Mouse (Mus musculus): ENCODE measurements around the gene Zbtb8os. TPM values are rescaled to one million over a fixed set of nuclear protein-coding genes. Genes with fewer than 3 reads are reported as not detected.

The Zbtb8os gene
- polyA plus RNA-seq, 1 experiment from 2014 or later: 18.3 TPM

DNA sequence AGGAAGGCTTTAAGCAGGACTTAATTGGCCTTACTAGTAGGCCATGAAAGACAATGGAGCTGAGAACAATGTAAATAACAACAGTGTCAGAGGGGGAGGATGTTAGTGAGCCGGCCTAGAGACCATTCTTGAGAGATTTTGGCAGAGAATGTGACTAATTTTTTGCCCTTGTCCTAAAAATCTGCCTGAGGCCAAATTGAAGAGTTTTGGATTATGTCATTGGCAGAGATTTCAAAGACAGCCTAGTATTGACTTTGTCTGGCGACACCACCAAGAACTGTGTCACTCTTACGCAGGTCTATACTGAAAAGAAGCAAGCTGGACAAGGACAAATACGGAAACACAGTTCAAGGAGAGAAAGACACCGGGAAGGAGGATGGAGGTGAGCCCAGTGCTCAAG lies 27.3 kb downstream of the Zbtb8os start:
- no peak overlapping the region for H3K27ac ChIP-seq (replicated peaks)
- 77% methylated on average over 5 of the region's 5 CpGs for WGBS
- no peaks in the 10 kb centered on the region for H3K9me3 ChIP-seq (replicated peaks)

DNA sequence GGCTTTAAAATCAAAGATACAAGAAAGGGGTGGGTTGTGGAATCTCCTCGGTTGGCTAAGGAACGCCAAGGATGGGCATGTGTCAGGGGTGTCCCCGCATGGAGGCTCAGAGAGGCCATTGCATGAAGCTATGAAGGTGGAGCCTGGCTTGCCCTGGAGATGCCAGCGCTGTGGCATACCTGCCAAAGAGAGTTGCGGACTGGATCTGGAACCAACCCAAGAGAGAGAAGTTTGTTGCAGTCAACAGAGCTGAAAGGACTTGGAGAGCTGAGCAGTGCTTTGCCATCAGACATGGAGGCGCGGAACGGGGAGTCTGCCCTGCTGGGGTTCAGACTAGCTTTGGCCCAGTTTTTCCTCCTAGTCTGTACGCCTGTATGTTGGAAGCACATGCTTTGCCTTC lies 28.0 kb downstream of the Zbtb8os start:
- H3K27me3 ChIP-seq (replicated peaks): no peaks in the 10 kb centered on the region

More for the DNA sequence above, 27.3 kb downstream of the Zbtb8os start:
- H3K4me3 ChIP-seq (replicated peaks): no peak overlapping the region
- peaks cover 26% of the 10 kb centered on the region for H3K36me3 ChIP-seq
- no peak overlapping the region for H3K4me2 ChIP-seq
- ATAC-seq (ENCODE audit: low FRiP score): no peak
- H3K4me1 ChIP-seq: no peaks in the 10 kb centered on the region
- no peaks in the 10 kb centered on the region for H3K27me3 ChIP-seq (replicated peaks)
- no peak overlapping the region for H3K9ac ChIP-seq (replicated peaks)

DNA sequence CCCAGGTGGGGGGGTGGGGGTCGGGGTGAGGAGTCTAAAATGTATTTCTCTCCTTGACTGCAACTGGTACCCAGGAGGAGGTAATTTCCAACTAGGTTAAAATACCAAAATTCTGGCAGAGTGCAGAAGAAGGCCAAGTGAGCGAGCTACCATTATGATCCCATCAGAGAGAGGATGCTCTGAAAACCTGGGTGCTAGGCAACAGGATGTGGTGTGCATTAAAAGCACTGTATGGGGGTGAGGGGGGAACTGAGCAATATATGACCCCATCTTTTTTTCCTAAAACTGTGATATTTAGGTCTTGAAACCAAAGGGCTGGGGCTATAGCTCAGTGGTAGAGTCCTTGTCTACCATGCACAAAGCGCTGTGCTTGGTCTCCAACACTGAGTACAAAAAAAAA lies 28.9 kb downstream of the Zbtb8os start:
- H3K9ac ChIP-seq (replicated peaks): no peak overlapping the region
- no peak overlapping the region for H3K27ac ChIP-seq (replicated peaks)
- H3K4me1 ChIP-seq: no peaks in the 10 kb centered on the region
- no peak overlapping the region for H3K4me3 ChIP-seq (replicated peaks)
- no peak overlapping the region for H3K4me2 ChIP-seq
- peaks cover 23% of the 10 kb centered on the region for H3K36me3 ChIP-seq
- 85% methylated on average over 3 of the region's 3 CpGs for WGBS
- H3K27me3 ChIP-seq (replicated peaks): no peaks in the 10 kb centered on the region
- no peak for ATAC-seq (ENCODE audit: low FRiP score)
- no peaks in the 10 kb centered on the region for H3K9me3 ChIP-seq (replicated peaks)

More for the DNA sequence above, 28.0 kb downstream of the Zbtb8os start:
- no peak for ATAC-seq (ENCODE audit: low FRiP score)
- no peaks in the 10 kb centered on the region for H3K9me3 ChIP-seq (replicated peaks)
- no peak overlapping the region for H3K4me2 ChIP-seq
- H3K27ac ChIP-seq (replicated peaks): no peak overlapping the region
- WGBS: 96% methylated on average over 9 of the region's 9 CpGs
- H3K9ac ChIP-seq (replicated peaks): no peak overlapping the region
- H3K36me3 ChIP-seq: peaks cover 22% of the 10 kb centered on the region
- no peak overlapping the region for H3K4me3 ChIP-seq (replicated peaks)
- H3K4me1 ChIP-seq: no peaks in the 10 kb centered on the region

DNA sequence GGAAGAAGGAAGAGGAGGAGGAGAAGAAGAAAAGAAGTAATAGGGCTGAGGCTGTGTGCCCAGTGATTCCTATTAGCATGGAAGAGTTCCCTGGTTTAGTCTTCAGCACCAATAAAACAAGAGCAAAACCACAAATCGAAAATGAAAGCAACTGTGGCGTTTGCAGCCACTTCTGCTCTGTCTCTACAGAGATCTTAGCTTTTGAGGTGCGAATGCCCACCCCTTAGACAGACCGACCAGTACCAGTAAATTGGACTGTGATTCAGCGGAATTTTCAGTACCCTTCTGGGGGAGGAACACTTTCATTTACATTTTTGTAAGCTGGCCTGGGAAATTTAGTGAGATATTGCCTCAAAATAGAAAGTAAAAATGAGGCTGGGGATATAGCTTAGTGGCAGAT lies 29.7 kb downstream of the Zbtb8os start:
- WGBS: 87% methylated on average over 5 of the region's 5 CpGs
- no peak for ATAC-seq (ENCODE audit: low FRiP score)
- H3K36me3 ChIP-seq: peaks cover 15% of the 10 kb centered on the region
- no peak overlapping the region for H3K4me3 ChIP-seq (replicated peaks)
- no peaks in the 10 kb centered on the region for H3K9me3 ChIP-seq (replicated peaks)
- no peak overlapping the region for H3K4me2 ChIP-seq
- H3K9ac ChIP-seq (replicated peaks): no peak overlapping the region
- H3K27ac ChIP-seq (replicated peaks): no peak overlapping the region
- H3K4me1 ChIP-seq: no peaks in the 10 kb centered on the region
- H3K27me3 ChIP-seq (replicated peaks): no peaks in the 10 kb centered on the region

DNA sequence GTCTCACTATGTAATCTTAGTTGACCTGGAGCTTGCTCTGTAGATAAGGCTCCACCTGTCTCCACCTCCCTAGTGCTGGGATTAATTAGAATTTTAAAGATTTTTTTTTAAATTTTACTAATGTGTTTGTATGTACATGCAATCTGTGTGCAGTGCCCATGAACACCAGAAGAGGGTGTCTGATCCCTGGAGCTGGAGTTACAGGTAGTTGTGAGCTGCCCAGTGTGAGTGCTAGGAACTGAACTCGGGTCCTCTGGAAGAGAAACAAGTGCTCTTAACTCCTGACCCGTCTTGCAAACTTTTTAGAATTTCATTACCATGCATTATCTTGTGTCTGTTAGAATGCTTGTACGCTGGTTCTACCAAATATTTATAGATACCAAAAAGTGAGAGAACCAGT lies 35.9 kb downstream of the Zbtb8os start:
- Histone ChIP-seq H3K4me2 (no peak overlapping the region), H3K27ac (replicated peaks) (no peak overlapping the region), H3K9me3 (replicated peaks) (no peaks in the 10 kb centered on the region), H3K36me3 (peaks cover 10% of the 10 kb centered on the region), H3K4me3 (replicated peaks) (no peak overlapping the region), H3K9ac (replicated peaks) (no peak overlapping the region), H3K27me3 (replicated peaks) (no peaks in the 10 kb centered on the region), H3K4me1 (peaks cover 19% of the 10 kb centered on the region)
- no peak for ATAC-seq (ENCODE audit: low FRiP score)
- 92% methylated on average over 3 of the region's 3 CpGs for WGBS

DNA sequence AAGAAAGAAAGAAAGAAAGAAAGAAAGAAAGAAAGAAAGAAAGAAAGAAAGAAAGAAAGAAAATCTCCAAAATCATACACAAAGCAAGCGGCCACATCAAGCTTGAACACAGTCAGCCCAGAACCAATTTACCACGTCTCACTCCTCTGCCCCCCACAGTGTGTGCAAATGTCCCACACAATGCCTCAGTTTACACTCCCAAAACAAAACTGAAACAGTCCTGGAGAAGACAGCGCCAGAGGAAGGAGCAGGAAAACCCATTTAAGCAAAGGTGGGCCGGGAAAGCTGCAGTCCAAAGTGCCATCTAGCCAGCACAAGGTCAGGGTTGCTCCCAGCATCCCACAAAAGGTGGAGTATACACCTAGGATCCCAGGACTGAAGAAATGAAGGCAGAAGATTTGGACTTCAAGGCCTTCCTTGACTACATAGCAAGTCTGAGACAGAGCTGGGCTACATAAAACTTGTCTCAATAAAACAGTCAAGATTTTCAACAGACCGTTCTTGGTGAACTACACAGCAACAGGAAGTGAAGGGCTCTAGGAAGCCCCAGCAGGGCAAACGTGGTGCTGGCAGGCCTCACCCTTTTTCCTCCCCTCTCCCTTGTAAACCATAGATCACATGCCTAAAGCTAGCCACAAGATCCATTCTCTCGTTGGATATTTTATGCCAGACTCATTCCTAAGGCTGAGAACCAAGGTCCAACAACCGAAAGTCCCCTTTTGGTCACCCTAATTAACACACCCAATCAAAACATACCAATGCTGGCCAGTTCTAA lies 37.9 kb downstream of the Zbtb8os start:
- Histone ChIP-seq H3K4me2 (no peak overlapping the region), H3K27ac (replicated peaks) (no peak overlapping the region), H3K4me3 (replicated peaks) (no peak overlapping the region), H3K27me3 (replicated peaks) (no peaks in the 10 kb centered on the region), H3K9me3 (replicated peaks) (no peaks in the 10 kb centered on the region), H3K4me1 (peaks cover 28% of the 10 kb centered on the region), H3K36me3 (0 out of 2 replicates have a peak, but pooled peaks cover 4% of the 10 kb centered on the region), H3K9ac (replicated peaks) (no peak overlapping the region)
- no peak for ATAC-seq (ENCODE audit: low FRiP score)
- WGBS: 41% methylated on average over 8 of the region's 8 CpGs

DNA sequence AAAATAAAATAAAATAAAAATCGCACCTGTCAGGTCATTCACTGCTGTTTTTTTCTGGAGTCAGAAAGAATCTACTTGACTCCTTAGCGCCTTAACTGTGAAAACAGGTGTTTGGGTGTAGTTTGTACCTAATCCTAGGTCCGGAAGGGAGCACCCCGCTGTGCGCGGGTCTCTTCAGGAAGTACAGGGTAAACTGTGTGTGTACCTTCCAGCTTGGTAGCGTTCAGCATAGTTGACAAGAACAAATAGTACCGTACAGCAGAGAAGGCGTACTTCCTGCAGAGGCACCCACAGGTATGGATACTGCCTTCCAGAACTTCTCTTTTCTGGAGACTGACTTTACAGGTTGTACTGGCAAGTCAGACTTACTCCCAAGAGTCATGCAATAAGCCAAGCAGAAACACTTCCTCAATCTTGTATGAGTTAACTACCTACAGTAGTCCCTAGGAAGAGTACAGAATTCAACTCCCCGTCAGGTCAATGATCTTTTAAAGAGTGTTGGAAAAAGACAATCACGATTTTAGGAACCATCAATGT lies 38.8 kb downstream of the Zbtb8os start:
- no peak overlapping the region for H3K9ac ChIP-seq (replicated peaks)
- no peak for ATAC-seq (ENCODE audit: low FRiP score)
- no peak overlapping the region for H3K4me2 ChIP-seq
- H3K4me1 ChIP-seq: peaks cover 28% of the 10 kb centered on the region
- no peaks in the 10 kb centered on the region for H3K27me3 ChIP-seq (replicated peaks)
- WGBS: 54% methylated on average over 11 of the region's 11 CpGs
- no peak overlapping the region for H3K4me3 ChIP-seq (replicated peaks)
- H3K27ac ChIP-seq (replicated peaks): no peak overlapping the region
- no peaks in the 10 kb centered on the region for H3K9me3 ChIP-seq (replicated peaks)
- H3K36me3 ChIP-seq: no peaks in the 10 kb centered on the region

DNA sequence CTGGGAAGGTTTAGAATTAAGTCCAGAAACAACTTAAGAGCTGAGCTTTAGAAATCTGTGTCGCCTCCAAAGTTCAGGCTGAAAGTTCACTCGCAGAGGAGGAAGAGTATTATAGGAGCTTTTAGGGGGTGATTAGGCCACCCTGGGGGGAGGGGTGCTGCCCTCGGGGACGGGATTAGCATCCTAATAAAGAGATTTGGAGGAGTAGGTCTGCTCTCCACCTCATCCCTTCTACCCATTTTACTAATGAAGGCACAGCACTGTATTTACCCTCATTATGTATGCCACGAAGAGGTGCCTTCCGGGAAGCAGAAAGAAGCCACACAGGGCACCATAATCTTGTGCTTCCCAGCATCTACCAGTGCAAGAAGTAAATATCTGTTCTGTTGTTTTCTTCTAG lies 39.5 kb downstream of the Zbtb8os start:
- Histone ChIP-seq H3K4me2 (no peak overlapping the region), H3K4me3 (replicated peaks) (no peak overlapping the region), H3K27me3 (replicated peaks) (peaks cover 4% of the 10 kb centered on the region; the same call in 1 of the 2 replicates), H3K9ac (replicated peaks) (no peak overlapping the region), H3K36me3 (no peaks in the 10 kb centered on the region), H3K4me1 (peaks cover 28% of the 10 kb centered on the region), H3K27ac (replicated peaks) (no peak overlapping the region), H3K9me3 (replicated peaks) (no peaks in the 10 kb centered on the region)
- 19% methylated on average over 6 of the region's 6 CpGs for WGBS
- no peak for ATAC-seq (ENCODE audit: low FRiP score)

DNA sequence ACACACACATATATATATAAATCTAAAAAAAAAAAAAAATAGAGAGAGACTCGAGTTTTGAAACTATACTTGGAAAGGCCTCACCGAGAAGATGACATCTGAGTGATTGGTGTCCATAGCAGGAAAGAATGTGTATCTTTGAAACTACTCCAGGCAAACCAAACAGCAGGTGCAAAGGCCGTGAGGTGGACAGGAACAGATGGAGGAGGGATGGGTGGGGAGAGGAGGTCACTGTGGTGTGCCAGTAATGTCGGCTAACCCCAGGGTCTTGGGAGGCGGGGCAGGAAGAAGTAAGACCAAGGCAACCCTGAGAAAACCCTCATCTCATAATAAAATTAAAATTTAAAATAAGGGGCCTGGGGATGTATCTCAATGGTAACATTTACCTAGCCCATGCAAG lies 40.3 kb downstream of the Zbtb8os start:
- H3K27ac ChIP-seq (replicated peaks): no peak overlapping the region
- no peaks in the 10 kb centered on the region for H3K9me3 ChIP-seq (replicated peaks)
- H3K4me2 ChIP-seq: no peak overlapping the region
- peaks cover 28% of the 10 kb centered on the region for H3K4me1 ChIP-seq
- H3K27me3 ChIP-seq (replicated peaks): peaks cover 4% of the 10 kb centered on the region; the same call in 1 of the 2 replicates
- no peaks in the 10 kb centered on the region for H3K36me3 ChIP-seq
- 76% methylated on average over 5 of the region's 5 CpGs for WGBS
- H3K4me3 ChIP-seq (replicated peaks): no peak overlapping the region
- H3K9ac ChIP-seq (replicated peaks): no peak overlapping the region
- ATAC-seq (ENCODE audit: low FRiP score): no peak

DNA sequence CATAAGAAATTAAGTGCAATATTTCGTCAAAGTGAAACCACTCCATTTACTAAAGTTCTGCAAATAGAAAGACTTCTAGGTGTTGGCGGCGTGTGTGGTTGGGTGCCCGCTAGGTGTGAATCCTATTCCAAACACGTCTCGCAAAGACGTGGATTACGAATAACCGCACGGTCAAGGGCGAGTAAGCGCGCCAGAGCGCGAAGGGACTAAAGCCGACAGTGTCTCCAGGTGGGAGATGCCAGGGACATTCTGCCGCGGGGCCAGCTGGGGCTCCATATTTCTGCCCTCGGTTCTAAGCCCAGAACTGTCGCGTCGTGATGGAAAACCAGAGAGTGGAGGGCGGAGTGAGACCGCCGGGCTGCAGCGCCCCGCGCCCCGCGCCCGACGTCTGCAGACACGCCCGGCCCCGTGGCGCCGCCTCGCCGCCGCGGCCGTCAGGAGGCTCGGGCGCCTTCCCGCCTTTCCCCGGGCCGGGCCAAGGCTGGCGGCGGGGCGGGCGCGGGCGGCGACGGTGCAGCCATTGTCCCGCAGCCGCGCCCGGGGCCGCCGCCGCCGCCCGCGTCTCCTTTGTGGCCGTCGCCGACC lies 41.6 kb downstream of the Zbtb8os start:
- WGBS: under 1% methylated on average over 52 of the region's 68 CpGs
- peak overlapping the region; percentile 84 for H3K27ac ChIP-seq (replicated peaks)
- H3K9me3 ChIP-seq (replicated peaks): no peaks in the 10 kb centered on the region
- peak overlapping the region; percentile 73 for H3K4me2 ChIP-seq
- peak; percentile 72 for ATAC-seq (ENCODE audit: low FRiP score)
- H3K4me1 ChIP-seq: peaks cover 28% of the 10 kb centered on the region
- peak overlapping the region; percentile 78 for H3K4me3 ChIP-seq (replicated peaks)
- peak overlapping the region; percentile 77 for H3K9ac ChIP-seq (replicated peaks)
- H3K36me3 ChIP-seq: no peaks in the 10 kb centered on the region
- H3K27me3 ChIP-seq (replicated peaks): peaks cover 4% of the 10 kb centered on the region; the same call in 1 of the 2 replicates

DNA sequence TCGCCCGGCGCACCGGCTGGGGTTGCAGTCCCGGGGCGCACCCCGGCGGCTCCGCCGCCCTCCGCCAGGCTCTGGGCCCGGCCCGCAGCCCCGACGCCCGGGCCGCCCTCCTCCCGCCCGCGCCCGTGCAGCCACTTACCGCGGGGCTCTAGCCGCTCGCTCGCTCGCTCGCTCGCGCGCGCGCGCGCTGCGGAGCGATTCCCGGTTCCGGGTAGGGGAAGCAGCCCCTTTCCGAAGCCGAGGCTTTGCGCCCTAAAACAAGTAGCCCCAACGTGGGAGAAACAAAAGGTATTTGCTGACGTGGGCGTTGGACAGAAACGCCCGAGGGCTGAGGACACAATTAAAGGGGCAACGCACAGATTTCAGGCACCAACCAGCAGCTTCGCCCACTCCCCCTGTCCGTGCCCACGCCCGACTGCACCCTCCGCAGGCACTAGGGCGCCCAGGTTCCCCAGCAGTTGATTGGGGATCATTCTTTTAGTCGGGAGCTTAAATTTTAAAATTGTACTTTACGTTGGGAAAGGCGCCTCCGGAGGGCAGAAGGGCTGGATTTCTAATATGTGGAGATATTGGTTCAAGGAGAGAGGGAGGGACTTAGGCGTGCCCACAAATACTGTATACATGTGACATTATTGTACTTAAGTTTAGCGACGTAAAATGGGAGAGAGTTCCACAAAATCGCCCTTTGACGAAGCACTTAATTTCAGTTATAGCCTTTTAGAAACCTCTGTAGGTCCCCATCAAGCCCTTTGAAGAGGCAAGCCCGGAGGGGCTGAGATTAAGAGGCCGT lies 42.3 kb downstream of the Zbtb8os start, which contains the start of gene Zbtb8a:
Gene Zbtb8a (minus strand): TSS at position 516 of the 790 bp plus-strand sequence.
- Histone ChIP-seq H3K4me2 (peak within 1 kb of the TSS; percentile 73), H3K4me1 (peaks cover 28% of the 10 kb centered on the region), H3K27ac (replicated peaks) (peak within 1 kb of the TSS; percentile 84), H3K27me3 (replicated peaks) (peaks cover 4% of the 10 kb centered on the region; the same call in 1 of the 2 replicates), H3K9me3 (replicated peaks) (no peaks in the 10 kb centered on the region), H3K36me3 (no peaks in the 10 kb centered on the region), H3K9ac (replicated peaks) (peak within 1 kb of the TSS; percentile 77), H3K4me3 (replicated peaks) (peak within 1 kb of the TSS; percentile 78)
- ATAC-seq (ENCODE audit: low FRiP score): peak; percentile 79
- WGBS: 2% methylated on average over 62 of the region's 65 CpGs

All from neural tube, embryonic 15.5 days (tissue).